Mouse (Mus musculus) naive thymus-derived CD4-positive, alpha-beta T cell, adult 2 months (primary cell): Measurements from ENCODE around the gene Tcf15.

Experiments used
- DNase-seq: peaks from one replicate; pipeline ENCODE4 v3.0.0-alpha.2; 2011; ENCODE audit warnings: low read depth

Tcf15 gene

GRCm38 (mm10) chr2:152122896-152123295 is 20.5 kb upstream of the Tcf15 start:
- no peak for DNase-seq

GRCm38 (mm10) chr2:152128597-152128996 is 14.8 kb upstream of the Tcf15 start:
- no peak for DNase-seq

- no peak for DNase-seq
Measured at GRCm38 (mm10) chr2:152129778-152130177, 13.6 kb upstream of the Tcf15 start.

- DNase-seq, result no peak
Measured at GRCm38 (mm10) chr2:152132016-152132415, 11.3 kb upstream of the Tcf15 start.

GRCm38 (mm10) chr2:152132691-152133090 is 10.7 kb upstream of the Tcf15 start:
- DNase-seq, result no peak

GRCm38 (mm10) chr2:152139191-152139987 is 4.0 kb upstream of the Tcf15 start:
- no peak for DNase-seq

GRCm38 (mm10) chr2:152140941-152141340 is 2.4 kb upstream of the Tcf15 start:
- DNase-seq, result no peak

- DNase-seq, result no peak
Measured at GRCm38 (mm10) chr2:152141491-152141890, 1.9 kb upstream of the Tcf15 start.

GRCm38 (mm10) chr2:152142046-152142445 is 1.3 kb upstream of the Tcf15 start:
- no peak for DNase-seq

- no peak for DNase-seq
Measured at GRCm38 (mm10) chr2:152142571-152142970, 790 bp upstream of the Tcf15 start.

- no peak for DNase-seq
Measured at GRCm38 (mm10) chr2:152144158-152144450, 743 bp downstream of the Tcf15 start.

GRCm38 (mm10) chr2:152144501-152144900 is 1.1 kb downstream of the Tcf15 start:
- no peak for DNase-seq

- DNase-seq, result no peak
Measured at GRCm38 (mm10) chr2:152145711-152146110, 2.4 kb downstream of the Tcf15 start.

- DNase-seq, result no peak
Measured at GRCm38 (mm10) chr2:152147079-152147478, 3.7 kb downstream of the Tcf15 start.

GRCm38 (mm10) chr2:152148675-152149074 is 5.3 kb downstream of the Tcf15 start:
- DNase-seq, result no peak

- DNase-seq, result no peak
Measured at GRCm38 (mm10) chr2:152149891-152150290, 6.5 kb downstream of the Tcf15 start.

GRCm38 (mm10) chr2:152150373-152150772 is 7.0 kb downstream of the Tcf15 start:
- DNase-seq, result no peak

- no peak for DNase-seq
Measured at GRCm38 (mm10) chr2:152153361-152153760, 10.0 kb downstream of the Tcf15 start.

- no peak for DNase-seq
Measured at GRCm38 (mm10) chr2:152155414-152156208, 12.2 kb downstream of the Tcf15 start.

GRCm38 (mm10) chr2:152156471-152156870 is 13.1 kb downstream of the Tcf15 start:
- DNase-seq, result no peak

- DNase-seq, result no peak
Measured at GRCm38 (mm10) chr2:152159487-152159886, 16.1 kb downstream of the Tcf15 start.

GRCm38 (mm10) chr2:152166257-152166656 is 22.9 kb downstream of the Tcf15 start:
- no peak for DNase-seq

- no peak for DNase-seq
Measured at GRCm38 (mm10) chr2:152167851-152168290, 24.5 kb downstream of the Tcf15 start.
